Mouse (Mus musculus): ENCODE data around the gene Hook1. TPM values are rescaled to one million over a fixed set of nuclear protein-coding genes. Genes with fewer than 3 reads are reported as not detected.
"Not testable (repeated sequence)": the region's sequence is repeated elsewhere in the genome, so short reads cannot be mapped to it uniquely, and the experiment has no call there.

The Hook1 gene
- polyA plus RNA-seq, 1 experiment from 2014 or later = 6.3 TPM

DNA sequence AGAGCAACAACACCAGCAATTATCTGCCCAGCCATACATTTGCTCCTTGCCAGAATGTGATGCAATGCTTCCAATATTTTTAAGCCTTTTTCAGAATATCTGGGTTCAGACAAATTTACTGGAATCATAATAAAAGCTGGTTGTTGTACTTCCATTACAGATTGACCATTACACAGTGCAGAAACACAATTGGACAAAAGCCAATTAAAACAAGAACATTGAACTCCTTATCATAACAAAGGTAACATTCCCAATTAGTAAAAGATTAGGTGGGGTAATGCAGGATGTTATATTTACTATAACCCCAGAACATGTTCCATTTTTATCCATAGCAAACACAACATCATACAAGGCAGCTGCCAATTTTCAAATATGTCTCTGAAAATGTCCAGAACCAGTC lies 13.7 kb upstream of the Hook1 start:
- no peaks in the 10 kb centered on the region; the same call in 1 of the 2 replicates for H3K4me1 ChIP-seq
- no peaks in the 10 kb centered on the region for H3K36me3 ChIP-seq
- ATAC-seq (ENCODE audit: extremely low read depth, insufficient number of reproducible peaks, low FRiP score, low TSS enrichment) = no peak
- no peak overlapping the region for H3K27ac ChIP-seq (replicated peaks)
- no peak overlapping the region for H3K4me2 ChIP-seq
- H3K9ac ChIP-seq = no peak overlapping the region
- no peak overlapping the region for H3K4me3 ChIP-seq
- H3K27me3 ChIP-seq (replicated peaks) = no peaks in the 10 kb centered on the region
- peaks cover 3% of the 10 kb centered on the region; the same call in 1 of the 2 replicates for H3K9me3 ChIP-seq

GRCm38 (mm10) chr4:95982221-95982620 lies 15.2 kb downstream of the Hook1 start:
- not testable (repeated sequence) for H3K4me2 ChIP-seq; H3K9me3 ChIP-seq; H3K36me3 ChIP-seq; H3K27me3 ChIP-seq (replicated peaks); H3K4me3 ChIP-seq; H3K9ac ChIP-seq; H3K27ac ChIP-seq (replicated peaks); H3K4me1 ChIP-seq; ATAC-seq (ENCODE audit: extremely low read depth, insufficient number of reproducible peaks, low FRiP score, low TSS enrichment)
- 85% methylated on average over 17 of the region's 17 CpGs for WGBS

- Histone ChIP-seq H3K9me3 (no peaks in the 10 kb centered on the region), H3K36me3 (peaks cover 6% of the 10 kb centered on the region), H3K27ac (replicated peaks) (no peak overlapping the region), H3K27me3 (replicated peaks) (no peaks in the 10 kb centered on the region), H3K4me2 (no peak overlapping the region), H3K9ac (no peak overlapping the region), H3K4me1 (peaks cover 5% of the 10 kb centered on the region; the same call in 1 of the 2 replicates), H3K4me3 (no peak overlapping the region)
- ATAC-seq (ENCODE audit: extremely low read depth, insufficient number of reproducible peaks, low FRiP score, low TSS enrichment) = no peak
- WGBS = 83% methylated on average over 1 of the region's 1 CpGs
Observed at GRCm38 (mm10) chr4:96016875-96017274, 49.8 kb downstream of the Hook1 start.

DNA sequence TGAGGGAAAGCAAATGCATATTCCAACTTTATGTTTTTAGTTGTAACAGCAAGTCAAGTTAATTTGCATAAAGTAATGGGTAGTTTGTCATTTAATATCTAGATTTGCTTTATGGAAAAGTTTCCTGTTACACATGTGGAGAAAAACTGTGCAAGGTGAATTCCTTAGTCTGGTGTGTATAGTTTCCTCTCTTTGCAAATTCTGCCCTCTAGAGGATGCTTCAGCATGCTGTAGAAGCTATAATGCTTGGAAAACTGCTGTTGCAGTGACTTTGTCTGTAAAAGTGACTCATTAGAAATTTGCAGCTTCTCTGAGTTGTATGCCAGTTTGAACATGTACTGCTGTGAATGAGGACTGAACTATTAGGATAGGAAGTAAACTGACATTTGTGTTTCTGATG lies 55.8 kb downstream of the Hook1 start:
- no peak overlapping the region for H3K4me2 ChIP-seq
- H3K4me3 ChIP-seq = no peak overlapping the region
- no peak overlapping the region for H3K9ac ChIP-seq
- H3K36me3 ChIP-seq = peaks cover 5% of the 10 kb centered on the region
- H3K9me3 ChIP-seq = no peaks in the 10 kb centered on the region
- H3K27me3 ChIP-seq (replicated peaks) = no peaks in the 10 kb centered on the region
- no peaks in the 10 kb centered on the region for H3K4me1 ChIP-seq
- no peak for ATAC-seq (ENCODE audit: extremely low read depth, insufficient number of reproducible peaks, low FRiP score, low TSS enrichment)
- H3K27ac ChIP-seq (replicated peaks) = no peak overlapping the region

- H3K36me3 ChIP-seq = 0 out of 2 replicates have a peak, but pooled peaks cover 3% of the 10 kb centered on the region
- ATAC-seq (ENCODE audit: extremely low read depth, insufficient number of reproducible peaks, low FRiP score, low TSS enrichment) = no peak
- H3K9ac ChIP-seq = no peak overlapping the region
- H3K27me3 ChIP-seq (replicated peaks) = no peaks in the 10 kb centered on the region
- H3K4me1 ChIP-seq = no peaks in the 10 kb centered on the region
- H3K4me3 ChIP-seq = no peak overlapping the region
- H3K4me2 ChIP-seq = no peak overlapping the region
- no peaks in the 10 kb centered on the region for H3K9me3 ChIP-seq
- H3K27ac ChIP-seq (replicated peaks) = no peak overlapping the region
- 71% methylated on average over 1 of the region's 1 CpGs for WGBS
Observed at GRCm38 (mm10) chr4:96028412-96028811, 61.4 kb downstream of the Hook1 start.

GRCm38 (mm10) chr4:96060106-96060505 lies 93.1 kb downstream of the Hook1 start:
- 0 out of 2 replicates have a peak, but pooled peaks cover 4% of the 10 kb centered on the region for H3K9me3 ChIP-seq
- no peaks in the 10 kb centered on the region for H3K4me1 ChIP-seq
- WGBS = 76% methylated on average over 2 of the region's 2 CpGs
- no peaks in the 10 kb centered on the region for H3K27me3 ChIP-seq (replicated peaks)
- ATAC-seq (ENCODE audit: extremely low read depth, insufficient number of reproducible peaks, low FRiP score, low TSS enrichment) = no peak
- H3K4me2 ChIP-seq = no peak overlapping the region
- H3K36me3 ChIP-seq = no peaks in the 10 kb centered on the region
- H3K9ac ChIP-seq = no peak overlapping the region
- H3K27ac ChIP-seq (replicated peaks) = no peak overlapping the region
- no peak overlapping the region for H3K4me3 ChIP-seq

DNA sequence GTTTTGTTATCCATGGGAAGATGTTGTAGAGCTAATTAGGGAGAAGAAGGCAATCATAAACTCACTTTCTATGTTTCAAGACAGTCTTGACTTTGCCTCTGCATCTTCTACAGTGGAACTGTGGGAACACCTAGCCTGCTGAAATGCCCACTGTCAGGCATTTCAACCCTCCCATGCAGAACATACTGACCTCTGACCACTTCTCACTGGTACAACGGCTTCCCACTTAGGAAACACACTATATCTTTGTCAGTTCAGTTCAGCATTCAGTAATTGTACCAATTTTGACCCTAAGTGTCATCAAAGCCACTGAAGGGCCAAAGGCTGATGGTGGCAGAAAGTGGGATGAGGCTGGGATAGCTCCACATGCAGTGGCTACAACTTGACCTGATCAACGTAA lies 95.0 kb downstream of the Hook1 start:
- ATAC-seq (ENCODE audit: extremely low read depth, insufficient number of reproducible peaks, low FRiP score, low TSS enrichment) = no peak
- no peak overlapping the region for H3K9ac ChIP-seq
- 65% methylated on average over 2 of the region's 2 CpGs for WGBS

More for the DNA sequence above, 95.0 kb downstream of the Hook1 start:
- no peak overlapping the region for H3K4me2 ChIP-seq
- no peak overlapping the region for H3K27ac ChIP-seq (replicated peaks)
- H3K27me3 ChIP-seq (replicated peaks) = no peaks in the 10 kb centered on the region
- H3K9me3 ChIP-seq = no peaks in the 10 kb centered on the region
- no peak overlapping the region for H3K4me3 ChIP-seq
- no peaks in the 10 kb centered on the region for H3K4me1 ChIP-seq
- no peaks in the 10 kb centered on the region for H3K36me3 ChIP-seq

Other genes starting within 250 kb of the Hook1 start
- gene Cyp2j13, start 110.3 kb downstream of the Hook1 start, polyA plus RNA-seq (2015; fragmentation: Nextera tagmentation; extraction: Ambion mirVana) = not detected in 2 replicates
- not detected in 2 replicates for gene Cyp2j12, start 173.9 kb downstream of the Hook1 start, polyA plus RNA-seq (2015; fragmentation: Nextera tagmentation; extraction: Ambion mirVana)